26 mouse cellular contexts compared by ENCODE assay signal in the genomic region with DNA sequence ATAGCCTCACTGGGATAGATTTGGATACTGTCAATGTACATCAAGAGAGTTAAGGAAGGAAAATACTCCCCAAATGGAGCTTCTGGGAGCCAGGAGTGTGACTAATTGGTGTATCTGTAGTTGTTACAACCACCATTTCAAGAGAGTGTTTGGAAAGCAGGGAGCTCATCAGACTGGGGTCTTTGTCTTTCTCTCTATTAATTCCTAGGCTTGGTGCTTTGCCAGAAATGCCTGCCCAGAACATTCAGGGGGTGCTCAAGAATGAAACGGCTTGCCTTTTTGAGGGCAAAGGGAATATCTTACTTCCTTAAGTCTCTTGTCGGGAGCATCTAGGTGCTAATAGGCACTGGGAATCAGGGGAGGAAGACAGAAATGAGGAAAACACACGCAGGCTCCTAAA.
"Had no signal": no experiment of that assay in that cellular context is flagged by ENCODE, and none has a peak within 500 bp of the region (broad histone marks: within the 10 kb centered on the region; RNA-seq: fewer than 3 reads in every experiment).

No protein-coding gene starts in this region.

- H3K4me3 ChIP-seq: heart, adult 2 months; heart, embryonic 13.5 days; heart, embryonic 15.5 days; hindbrain, embryonic 13.5 days; hindbrain, embryonic 15.5 days; layer of hippocampus, adult 2 months; left cerebral cortex, adult 2 months; limb, embryonic 10.5 days; limb, embryonic 12.5 days; liver, embryonic 13.5 days; liver, embryonic 15.5 days had no signal

- H3K4me2 ChIP-seq: heart, embryonic 11.5 days; heart, embryonic 13.5 days; heart, embryonic 15.5 days; hindbrain, embryonic 13.5 days; hindbrain, embryonic 15.5 days; limb, embryonic 12.5 days; liver, embryonic 11.5 days; liver, embryonic 13.5 days; liver, embryonic 15.5 days had no signal

- H3K9ac ChIP-seq: heart, embryonic 13.5 days; heart, embryonic 15.5 days; hindbrain, embryonic 13.5 days; hindbrain, embryonic 15.5 days; limb, embryonic 12.5 days; liver, embryonic 13.5 days; liver, embryonic 15.5 days had no signal

- DNase-seq: gastrocnemius, postnatal 14 days; gastrocnemius, postnatal 36 days; heart, adult 11 months; heart, adult 2 months; heart, postnatal 14 days; heart, postnatal 36 days; kidney, adult 11 months; kidney, adult 2 months; kidney, adult 9 months; kidney, postnatal 10 days; kidney, postnatal 25 days; kidney, postnatal 4 days; liver; liver, embryonic 13.5 days had no signal

- H3K9me3 ChIP-seq: heart, embryonic 13.5 days; heart, embryonic 15.5 days; hindbrain, embryonic 13.5 days; hindbrain, embryonic 15.5 days; limb, embryonic 10.5 days; liver, embryonic 13.5 days; liver, embryonic 15.5 days had no signal

- H3K27ac ChIP-seq: heart, adult 2 months; heart, embryonic 13.5 days; heart, embryonic 15.5 days; hindbrain, embryonic 13.5 days; hindbrain, embryonic 15.5 days; layer of hippocampus, adult 2 months; left cerebral cortex, adult 2 months; limb, embryonic 10.5 days; limb, embryonic 12.5 days; liver, embryonic 13.5 days; liver, embryonic 15.5 days had no signal

- H3K36me3 ChIP-seq: heart, embryonic 13.5 days; heart, embryonic 15.5 days; hindbrain, embryonic 15.5 days; limb, embryonic 10.5 days; limb, embryonic 12.5 days; liver, embryonic 13.5 days; liver, embryonic 15.5 days had no signal

- ATAC-seq: intestine, embryonic 16.5 days had no signal

- H3K27me3 ChIP-seq: heart, embryonic 13.5 days; heart, embryonic 15.5 days; hindbrain, embryonic 13.5 days; hindbrain, embryonic 15.5 days; limb, embryonic 12.5 days; liver, embryonic 13.5 days; liver, embryonic 15.5 days had no signal

- H3K4me1 ChIP-seq: heart, embryonic 13.5 days; heart, embryonic 15.5 days; hindbrain, embryonic 15.5 days; limb, embryonic 10.5 days; limb, embryonic 12.5 days; liver, embryonic 13.5 days; liver, embryonic 15.5 days had no signal
